Mouse (Mus musculus) layer of hippocampus, postnatal 10 days (tissue): ENCODE measurements around the gene Ccdc148. TPM values are rescaled to one million over a fixed set of nuclear protein-coding genes. Genes with fewer than 3 reads are reported as not detected.

Experiments used
- DNase-seq, 2 experiments: peaks; one replicate each; pipeline ENCODE4 v3.0.0; 2021; ENCODE audit warnings: low spot score in 2 of 2
- total RNA-seq, 2 experiments: library from RNA; stranded (reverse); gene quantifications; 2 replicates each; pipeline ENCODE4 v1.2.3; 2021

Gene Ccdc148
- total RNA-seq, 2 experiments from 2014 or later: 11.9 to 12.0 TPM

DNA sequence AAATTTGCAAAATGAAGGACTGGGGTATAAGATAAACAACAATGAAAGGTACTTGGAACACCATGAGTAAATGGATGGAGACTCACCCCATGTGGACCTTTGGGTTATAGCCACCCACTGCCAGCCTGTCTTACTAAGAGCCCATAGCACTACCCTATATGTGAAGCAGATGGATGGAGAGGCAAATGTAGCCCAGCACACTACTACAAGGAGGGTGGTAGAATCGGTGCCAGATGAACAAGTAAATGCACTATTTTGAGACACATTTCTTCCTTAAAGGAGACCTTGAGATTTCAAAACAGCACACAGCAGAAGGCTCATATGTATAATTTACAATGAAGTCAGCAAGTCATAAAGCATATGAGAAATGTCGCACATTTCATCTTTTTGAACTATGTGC is 234.9 kb downstream of the Ccdc148 start:
- no peak for DNase-seq

DNA sequence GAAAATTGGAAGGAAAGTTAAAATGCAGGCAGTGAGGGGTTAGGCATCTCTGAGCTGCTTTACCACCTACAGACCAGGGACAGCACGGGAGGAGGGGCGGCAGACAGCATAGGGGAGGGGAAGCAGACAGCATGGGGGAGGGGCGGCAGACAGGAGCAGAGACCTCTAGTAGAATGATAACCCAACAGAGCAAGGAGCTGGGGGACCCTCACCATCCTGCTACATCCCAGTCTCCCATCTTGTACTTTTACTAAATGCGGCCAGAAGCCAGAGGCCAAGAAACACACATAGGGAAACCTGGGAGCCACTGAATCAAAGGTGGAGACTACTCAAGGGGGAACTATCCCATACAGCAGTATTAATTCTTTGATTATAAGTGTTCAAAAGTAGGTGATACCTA is 242.1 kb downstream of the Ccdc148 start:
- DNase-seq: no peak

DNA sequence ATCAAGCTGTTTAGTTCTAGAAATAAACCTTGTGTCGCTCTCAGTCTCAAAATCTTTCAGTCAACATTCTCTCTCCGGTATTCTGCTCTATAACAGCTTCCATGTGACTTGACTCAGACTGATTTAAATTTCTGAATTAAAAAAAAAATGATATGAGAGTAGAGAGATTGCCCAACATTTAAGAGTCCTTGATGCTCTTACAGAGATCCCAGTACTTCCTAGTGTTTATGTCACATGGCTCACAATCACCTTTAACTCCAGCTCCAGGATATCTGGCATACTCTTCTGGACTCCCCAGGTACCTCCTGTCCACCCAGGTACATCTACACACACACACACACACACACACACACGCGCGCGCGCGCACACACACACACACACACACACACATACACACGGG is 248.1 kb downstream of the Ccdc148 start:
- DNase-seq: no peak

DNA sequence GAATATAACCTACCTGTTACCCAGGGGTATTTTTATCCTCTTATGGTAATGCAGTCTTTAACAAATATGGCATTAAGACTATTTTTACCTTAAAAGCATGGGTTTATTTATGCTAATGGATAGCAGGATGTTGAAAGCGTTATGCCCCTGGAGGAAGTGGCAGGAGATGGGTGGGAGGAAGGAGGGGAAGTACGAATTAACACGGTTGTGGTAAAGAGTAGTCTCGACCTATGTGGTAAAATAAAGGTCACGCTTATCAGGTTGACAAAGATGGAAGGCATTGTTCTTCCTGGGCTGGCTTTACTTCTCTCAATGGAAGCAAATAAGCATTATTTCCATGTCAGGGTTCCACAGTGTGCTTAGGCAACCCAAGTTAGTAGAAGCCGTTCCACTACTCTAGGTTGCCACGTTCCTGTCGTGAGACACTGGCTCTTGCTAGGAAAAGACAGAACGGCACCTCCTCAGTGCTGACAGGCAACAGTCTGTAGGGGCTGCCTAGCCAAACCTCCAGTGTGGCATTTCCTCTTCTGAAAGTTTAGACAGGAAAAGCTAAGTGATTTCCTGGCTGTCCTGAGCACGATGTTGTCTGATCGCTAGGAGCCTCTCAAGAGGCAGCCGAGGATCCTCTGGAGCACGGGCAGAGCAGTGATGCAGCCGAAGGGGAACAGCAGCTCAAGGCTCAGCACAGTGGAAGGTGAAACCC is 253.5 kb downstream of the Ccdc148 start:
- DNase-seq: no peak

DNA sequence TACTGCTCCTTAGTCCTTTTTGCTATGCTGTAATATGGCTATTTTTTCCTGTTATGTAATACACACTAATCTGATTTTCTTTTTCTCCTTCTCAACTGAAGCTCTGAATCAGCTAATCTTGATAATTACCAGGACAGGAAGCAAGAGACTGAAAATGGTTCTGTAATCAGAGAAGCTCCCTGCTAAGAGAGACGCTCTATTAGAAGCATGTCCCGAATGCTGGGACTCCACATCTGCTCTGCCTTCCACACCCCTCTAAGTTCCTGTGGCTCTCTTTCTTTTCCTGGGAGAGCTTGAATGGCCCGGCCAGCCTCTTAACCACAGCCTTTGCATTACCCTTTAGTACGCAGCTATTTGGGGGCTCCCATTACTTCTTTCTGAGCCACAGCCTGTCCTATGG is 255.4 kb downstream of the Ccdc148 start:
- no peak for DNase-seq

DNA sequence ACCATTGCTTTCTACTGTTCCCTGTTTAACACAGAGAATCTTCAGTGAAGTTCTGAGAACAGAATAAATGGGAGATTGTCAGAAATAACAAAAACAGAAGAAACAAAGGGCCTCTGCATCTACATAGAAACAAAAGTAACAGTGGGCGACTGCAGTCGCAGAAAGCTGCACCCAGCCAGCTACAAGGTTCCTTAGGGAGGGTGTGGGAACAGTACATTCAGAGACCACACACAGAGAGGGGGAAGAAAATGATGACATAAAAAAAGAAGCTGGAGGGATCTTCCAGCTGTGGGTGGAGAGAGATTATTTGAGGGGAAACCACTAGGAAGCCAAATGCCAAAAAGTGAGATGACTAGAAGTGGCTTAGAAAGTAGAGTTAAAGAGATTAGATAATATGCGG is 280.6 kb downstream of the Ccdc148 start:
- no peak for DNase-seq

DNA sequence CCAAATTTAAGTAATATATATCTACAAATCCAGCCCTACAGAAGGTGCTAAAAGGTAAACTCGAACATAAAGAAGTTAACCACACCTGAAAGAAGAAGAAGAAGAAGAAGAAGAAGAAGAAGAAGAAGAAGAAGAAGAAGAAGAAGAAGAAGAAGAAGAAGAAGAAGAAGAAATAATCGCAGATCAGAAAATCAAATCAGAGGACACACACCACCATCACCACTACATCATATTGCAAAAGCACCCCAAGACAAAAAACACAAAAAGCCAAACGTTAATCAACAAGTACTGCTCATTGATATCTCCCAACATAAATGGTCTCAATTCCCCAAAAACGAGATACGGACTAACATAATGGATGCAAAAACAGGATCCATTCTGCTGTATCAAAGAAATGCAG is 301.3 kb downstream of the Ccdc148 start, which contains the start of gene Gm11099:
Gm11099 (plus strand) TSS at position 301 of the 400 bp plus-strand sequence.
- DNase-seq: no peak

DNA sequence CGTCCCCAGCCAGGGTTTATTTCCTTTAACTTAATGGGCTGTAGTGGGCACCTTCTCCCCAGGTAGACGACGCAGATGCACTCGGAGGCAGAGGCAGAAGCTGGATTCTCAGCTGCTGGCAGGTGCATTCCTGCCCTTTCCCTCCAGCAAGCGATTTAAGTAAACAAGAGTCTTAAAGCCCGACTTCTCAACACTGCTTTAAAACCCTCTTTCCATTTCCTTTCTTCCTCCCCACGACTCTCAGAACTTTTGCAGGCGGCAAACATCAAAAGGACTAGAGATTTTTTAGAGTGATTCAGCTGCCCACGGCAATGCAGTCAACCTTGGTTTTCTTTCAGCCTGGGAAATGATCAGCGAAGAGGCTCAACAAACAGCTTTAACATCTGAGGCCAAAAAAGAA is 316.0 kb downstream of the Ccdc148 start:
- no peak for DNase-seq

DNA sequence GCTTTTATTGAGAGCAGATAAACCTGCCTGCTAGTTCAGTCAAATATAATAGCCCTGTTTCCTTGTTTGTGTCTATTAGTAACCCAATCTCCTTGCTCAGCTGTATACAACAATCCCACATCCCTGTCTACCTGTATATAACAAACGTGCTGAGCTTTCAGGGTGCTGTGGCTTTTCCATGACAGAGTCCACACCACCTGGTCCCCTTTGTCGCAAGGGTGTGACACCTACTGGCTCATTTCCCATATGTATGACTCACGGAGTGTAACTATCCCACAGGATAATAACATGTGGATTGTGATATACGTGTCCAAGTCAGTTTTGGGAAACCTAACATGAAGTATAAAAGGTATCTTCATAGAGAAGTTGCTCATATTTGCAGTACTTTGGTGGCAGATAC is 318.0 kb downstream of the Ccdc148 start:
- no peak for DNase-seq

DNA sequence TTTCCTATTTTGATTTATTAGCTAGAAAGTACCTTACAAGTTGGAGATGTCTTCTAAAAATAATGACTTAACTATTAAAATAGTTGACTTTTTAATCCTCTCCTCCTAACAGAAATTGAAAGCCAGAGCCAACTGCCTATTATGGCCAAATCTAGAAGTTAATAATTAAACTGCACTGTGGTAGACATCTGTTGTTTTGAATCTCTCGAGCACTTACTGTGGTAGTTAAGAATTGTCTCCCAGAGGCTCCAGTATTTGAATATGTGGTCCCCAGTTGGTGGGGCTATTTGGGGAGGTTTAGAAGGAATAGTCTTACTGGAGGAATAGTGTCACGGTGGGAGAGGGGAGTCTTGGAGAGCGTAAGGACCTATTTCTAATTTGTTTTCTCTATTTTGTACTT is 319.5 kb downstream of the Ccdc148 start:
- no peak for DNase-seq

DNA sequence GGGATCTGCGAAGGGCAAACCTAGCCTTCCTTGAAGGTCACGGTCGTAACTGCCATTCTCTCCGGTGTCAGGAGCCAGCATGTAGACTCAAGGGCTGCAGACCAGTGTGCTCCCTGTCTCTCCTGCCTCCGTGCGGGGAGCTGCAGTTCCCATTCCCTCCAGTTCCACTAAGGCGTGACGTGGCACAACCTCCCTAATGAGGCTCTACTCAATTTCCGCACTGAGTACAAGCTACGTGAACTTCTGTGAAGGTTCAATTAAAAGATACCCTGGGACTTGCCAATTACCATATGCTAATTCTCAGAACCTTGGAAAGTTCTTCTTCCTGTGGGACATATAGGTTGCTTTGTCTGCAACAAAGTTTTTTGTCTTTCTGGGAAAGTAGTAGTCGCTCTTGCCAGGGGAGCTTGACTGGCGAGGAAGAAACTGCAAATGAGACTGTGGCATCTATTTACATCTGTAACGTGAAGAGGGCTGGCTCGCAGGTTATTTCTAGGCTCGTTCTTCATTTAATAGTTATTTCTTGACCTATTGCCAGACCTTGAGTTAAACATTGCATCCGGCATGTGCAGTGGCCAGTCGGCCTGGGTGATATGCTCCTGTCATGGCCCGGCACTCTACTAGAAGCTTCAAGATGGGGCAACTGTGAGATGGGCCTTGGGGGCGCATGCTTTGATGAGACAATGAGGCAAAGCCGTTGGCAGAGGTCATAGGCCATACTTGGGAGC is 328.1 kb downstream of the Ccdc148 start:
- DNase-seq: no peak

DNA sequence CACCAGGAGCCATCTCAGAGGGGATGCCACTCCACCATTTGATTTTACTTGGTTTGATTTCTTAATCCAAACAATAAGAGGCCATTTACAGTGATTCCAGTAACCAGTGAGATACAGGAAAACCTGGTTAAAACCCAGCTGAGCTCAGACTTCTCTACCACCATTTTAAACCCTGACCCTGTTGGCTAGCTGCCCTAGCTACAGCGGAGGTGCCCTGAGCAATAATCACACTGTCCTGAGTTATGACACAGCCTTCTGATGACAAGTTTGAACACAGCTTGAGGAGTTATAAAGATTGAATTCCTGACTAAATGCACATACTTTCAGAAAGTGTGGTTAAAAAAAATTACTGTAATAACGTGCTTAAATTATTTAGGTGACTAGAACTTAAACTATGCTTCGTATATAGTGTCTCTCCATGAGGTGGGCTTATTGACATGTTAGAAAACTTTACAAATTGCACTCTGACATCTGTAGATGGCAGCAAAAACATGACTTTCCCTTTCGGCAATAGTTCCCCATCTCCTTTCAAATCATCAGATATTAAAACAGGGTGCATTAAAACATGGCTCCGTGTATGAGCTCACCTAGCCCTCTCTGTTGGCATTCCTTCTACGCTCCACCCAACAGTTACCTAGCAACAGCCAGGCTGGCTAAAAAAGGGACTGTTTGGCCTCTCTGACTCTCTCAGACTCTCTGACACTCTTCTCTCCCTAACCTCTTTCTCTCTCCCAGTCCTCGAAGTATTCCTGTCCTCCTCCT is 330.3 kb downstream of the Ccdc148 start:
- no peak for DNase-seq

DNA sequence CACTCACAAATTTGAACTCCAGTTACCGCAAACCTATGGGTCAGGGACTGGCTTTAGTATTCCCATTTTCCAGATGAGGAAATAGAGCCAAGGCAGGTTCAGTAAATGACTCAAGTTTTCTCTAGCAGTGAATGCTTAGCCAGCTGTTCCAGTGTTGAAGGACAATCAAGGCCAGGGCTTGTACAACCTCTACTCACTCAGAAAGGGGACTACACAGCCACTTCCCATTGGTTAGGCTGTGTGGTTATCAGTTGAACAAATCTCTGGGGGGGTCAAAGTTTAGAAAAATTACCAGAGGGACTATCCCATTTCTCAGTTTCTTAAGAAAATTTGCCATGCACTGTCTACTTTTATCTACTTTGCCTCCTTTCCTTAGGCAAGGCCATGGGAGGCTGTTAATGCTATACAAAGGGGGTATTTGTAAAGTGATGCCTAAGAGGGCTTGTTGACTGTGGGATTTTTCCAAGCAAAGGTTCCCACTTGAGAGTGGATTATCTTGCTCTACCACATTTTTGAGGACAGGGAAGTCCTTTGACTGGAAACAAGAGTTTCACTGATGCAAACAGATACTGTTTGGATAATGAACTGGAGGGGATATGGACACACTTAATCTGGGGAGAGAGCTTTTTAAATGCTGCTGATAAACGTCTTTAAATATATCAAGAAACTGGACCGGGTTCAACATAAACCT is 331.4 kb downstream of the Ccdc148 start:
- DNase-seq: no peak

DNA sequence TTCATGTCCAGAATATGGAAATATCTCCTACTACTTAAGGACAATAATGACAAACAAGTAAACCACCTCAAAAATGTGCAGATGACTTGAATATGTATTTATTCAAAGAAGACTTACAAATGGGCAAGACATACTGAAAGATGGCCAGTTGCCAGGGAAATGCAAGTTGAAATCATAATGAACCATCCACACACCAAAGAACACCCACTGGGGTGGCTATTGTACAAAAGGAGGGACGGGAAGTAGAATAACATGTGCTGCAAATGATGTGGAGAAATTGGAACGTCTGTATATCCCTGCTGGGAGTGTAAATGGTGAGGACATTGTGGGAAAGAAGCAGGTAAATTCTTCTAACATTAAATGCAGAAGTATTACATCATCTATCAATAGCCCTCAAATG is 347.5 kb downstream of the Ccdc148 start:
- no peak for DNase-seq

DNA sequence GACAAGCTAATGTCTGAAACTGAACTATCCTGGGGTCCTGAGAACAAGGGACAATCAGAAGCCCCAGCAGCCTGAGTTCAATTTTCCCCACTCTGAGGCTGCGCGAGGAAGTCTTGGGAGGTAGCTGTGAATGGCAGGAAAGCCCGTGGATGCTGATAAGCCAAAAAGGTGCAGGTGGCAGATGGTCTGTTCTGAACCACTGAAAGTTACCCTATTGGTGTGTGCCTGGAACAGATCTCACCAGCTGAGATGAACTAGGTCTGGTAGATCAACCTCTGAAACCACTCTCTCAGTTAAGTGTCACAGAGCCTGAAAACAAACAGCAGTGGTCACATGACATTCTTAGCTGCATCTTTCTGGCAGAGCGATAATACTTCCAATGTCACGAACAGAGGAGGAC is 360.9 kb downstream of the Ccdc148 start:
- no peak for DNase-seq

DNA sequence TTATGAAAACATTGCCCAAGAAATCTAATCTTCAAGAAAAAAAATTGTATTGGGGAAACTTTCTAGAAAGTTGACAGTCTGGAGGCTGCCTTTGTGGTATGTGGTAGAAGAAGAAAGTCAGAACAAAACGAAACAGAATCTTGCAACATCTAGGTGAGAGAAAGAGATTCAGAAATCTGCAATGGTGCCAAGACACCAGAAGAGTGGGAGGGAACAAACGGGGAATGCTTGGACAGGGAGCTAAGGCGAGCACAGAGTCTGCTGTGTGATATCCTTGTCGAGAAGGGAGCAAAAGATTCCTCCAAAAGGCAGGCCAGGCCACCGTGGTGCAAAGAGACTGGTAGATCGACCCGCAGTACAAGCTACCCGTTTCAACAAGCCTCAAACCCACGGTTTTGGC is 361.4 kb downstream of the Ccdc148 start:
- DNase-seq: no peak

DNA sequence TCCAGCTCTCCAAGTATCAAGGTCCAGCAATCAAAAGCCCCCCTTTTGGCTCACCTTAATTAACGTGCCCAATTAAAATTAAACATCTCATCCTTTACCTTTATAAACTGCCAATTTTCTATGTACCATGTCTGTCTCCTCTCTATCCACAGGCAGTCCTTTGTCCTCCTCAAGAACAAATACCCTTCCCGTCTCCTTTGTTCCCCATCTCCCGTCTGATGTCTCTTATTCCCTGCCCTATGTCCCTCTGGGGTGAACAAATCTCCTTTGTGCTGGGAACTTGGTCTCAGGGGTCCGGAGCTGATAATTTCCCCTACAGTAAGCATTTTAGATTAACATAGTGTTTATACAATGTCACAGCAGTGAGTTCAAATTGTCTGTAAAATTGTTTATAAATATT is 363.0 kb downstream of the Ccdc148 start:
- no peak for DNase-seq

DNA sequence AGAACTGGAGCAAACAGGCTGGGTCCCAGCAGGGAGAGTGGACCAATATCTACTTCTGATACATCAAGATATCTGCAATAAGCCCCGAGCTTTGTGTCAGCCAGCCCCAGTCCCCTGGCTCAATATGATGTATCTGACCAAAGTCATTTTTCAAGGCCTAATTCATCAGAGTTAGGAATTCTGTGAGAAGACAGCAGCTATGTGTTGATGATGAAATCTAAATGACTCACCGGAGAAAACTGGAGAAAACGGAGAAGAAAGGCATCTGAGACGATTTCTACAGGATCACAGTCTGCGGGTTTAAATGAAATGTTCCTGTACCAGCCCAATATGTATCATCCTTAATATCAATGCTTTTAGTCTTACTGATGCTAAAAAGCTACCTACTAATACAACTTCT is 365.1 kb downstream of the Ccdc148 start:
- DNase-seq: no peak

DNA sequence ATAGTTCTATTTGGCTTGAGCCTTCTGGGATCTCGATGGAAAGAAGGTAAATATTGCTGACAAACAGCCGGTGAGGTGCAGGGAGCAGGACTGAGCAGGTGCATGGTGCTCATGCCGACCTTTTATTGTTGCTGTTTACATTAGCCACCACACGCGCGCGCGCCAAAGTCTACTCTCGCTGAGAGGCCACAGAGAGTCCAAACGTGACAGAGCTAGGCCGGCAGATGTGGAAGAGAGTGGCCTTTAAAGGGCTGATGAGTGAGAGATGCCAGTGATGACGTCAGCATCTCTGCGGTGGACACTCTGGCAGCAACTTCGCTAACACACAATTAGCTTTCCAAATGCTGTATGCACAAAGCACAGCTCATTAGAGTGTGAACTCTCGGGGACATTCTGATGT is 366.0 kb downstream of the Ccdc148 start:
- no peak for DNase-seq

DNA sequence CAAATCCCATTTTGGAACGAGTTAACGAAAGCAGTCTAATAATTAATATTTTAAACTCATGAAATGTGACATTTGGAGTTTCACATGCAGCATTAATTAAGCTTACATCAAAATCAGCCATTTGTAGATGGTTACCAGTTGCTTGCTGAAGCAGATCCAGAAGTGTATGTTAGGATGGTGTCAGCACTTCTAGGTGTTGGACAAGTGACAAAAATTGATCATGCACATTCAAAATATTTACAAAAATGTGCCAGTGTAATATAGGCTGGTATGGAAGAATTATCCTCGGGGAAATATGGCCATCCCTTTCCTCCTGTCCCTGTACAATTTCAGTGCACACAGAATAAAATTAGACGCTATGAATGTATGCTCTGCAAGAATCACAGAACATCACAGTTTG is 370.1 kb downstream of the Ccdc148 start:
- DNase-seq: no peak

DNA sequence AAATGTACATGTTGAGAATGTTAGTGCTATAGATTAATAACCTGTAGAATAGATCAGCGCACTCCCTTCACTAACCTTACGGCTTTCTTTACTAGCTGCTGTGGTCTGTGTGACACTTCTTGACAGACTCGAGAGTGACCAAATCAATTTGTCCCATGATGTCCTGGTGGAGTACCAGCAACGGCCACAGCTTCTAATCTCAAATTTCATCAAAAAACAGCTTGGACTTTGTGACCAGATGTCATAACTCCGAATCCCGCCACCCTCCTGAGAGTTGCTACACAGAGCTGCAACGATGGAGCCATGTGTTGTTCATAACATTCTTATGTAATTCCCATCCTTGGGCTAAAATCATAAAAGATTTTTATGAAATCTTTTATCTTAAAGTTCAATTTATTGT is 370.5 kb downstream of the Ccdc148 start:
- no peak for DNase-seq

DNA sequence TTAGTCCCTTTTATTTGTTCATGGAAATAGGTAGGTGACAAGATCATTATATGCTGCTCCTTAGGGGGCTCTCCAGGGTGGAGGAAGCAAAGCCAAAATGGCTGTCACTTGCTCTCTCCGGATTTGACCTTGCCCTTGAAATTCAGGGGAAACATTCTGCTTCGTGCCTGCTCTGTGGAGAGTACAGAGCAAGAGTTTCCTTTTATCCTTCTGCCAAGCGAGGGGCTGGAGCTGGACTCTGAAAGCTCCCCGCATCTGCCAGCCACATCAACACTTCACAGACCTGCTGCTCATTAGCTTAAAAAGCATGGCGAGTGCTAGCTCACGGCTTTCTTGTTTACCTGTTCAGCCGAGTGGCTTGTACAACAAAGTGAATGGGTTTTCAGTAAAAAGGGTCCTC is 373.1 kb downstream of the Ccdc148 start:
- DNase-seq: no peak
